Mouse (Mus musculus) embryonic fibroblast, embryonic 13.5 days (primary cell): ENCODE data around the gene Pkn3. TPM values are rescaled to one million over a fixed set of nuclear protein-coding genes. Genes with fewer than 3 reads are reported as not detected.

ENCODE experiments used
- H3K27ac ChIP-seq: 2 replicates; pipeline ENCODE4 v1.5.1; 2012; ENCODE audit warnings: low read length, control low read depth, inconsistent platforms; ENCODE audit not compliant: insufficient read depth
- H3K4me1 ChIP-seq: 2 replicates; pipeline ENCODE4 v1.6.1; 2011; ENCODE audit warnings: low read length; ENCODE audit not compliant: control insufficient read depth, insufficient read depth
- H3K4me3 ChIP-seq: 2 replicates; pipeline ENCODE4 v1.5.1; 2011; ENCODE audit warnings: mild to moderate bottlenecking, control low read depth, low read length; ENCODE audit not compliant: insufficient read depth
- CTCF ChIP-seq: IDR thresholded peaks from 2 replicates; pipeline ENCODE4 v1.5.1; 2011; ENCODE audit warnings: mild to moderate bottlenecking, control low read depth, low read length, moderate library complexity, borderline replicate concordance; ENCODE audit not compliant: insufficient read depth
- POLR2A ChIP-seq: IDR thresholded peaks from 2 replicates; pipeline ENCODE4 v1.6.1; 2011; ENCODE audit warnings: low read depth, mild to moderate bottlenecking, control low read depth, low read length, moderate library complexity
- polyA plus RNA-seq: library from polyadenylated mRNA; stranded (reverse); fragments of >200 nt; gene quantifications from 2 replicates; pipeline ENCODE4 v1.2.4, GENCODE M21; 2011; ENCODE audit warnings: low read depth; ENCODE audit not compliant: missing spikeins, insufficient read length

The Pkn3 gene
- polyA plus RNA-seq, 1 experiment: 6.5 TPM

- Histone ChIP-seq H3K27ac (no peak overlapping the region), H3K4me1 (0 out of 2 replicates have a peak, but pooled peaks cover 5% of the 10 kb centered on the region), H3K4me3 (no peak overlapping the region)
- TF ChIP-seq POLR2A (no peak), CTCF (no peak)
Observed at GRCm38 (mm10) chr2:30076959-30077358, 525 bp upstream of the Pkn3 start.

GRCm38 (mm10) chr2:30078349-30078712 lies 847 bp downstream of the Pkn3 start:
- TF ChIP-seq CTCF (no peak), POLR2A (no peak)
- H3K4me3 ChIP-seq: peak overlapping the region; percentile 9
- peak overlapping the region; percentile 72 for H3K27ac ChIP-seq
- 0 out of 2 replicates have a peak, but pooled peaks cover 5% of the 10 kb centered on the region for H3K4me1 ChIP-seq

- 0 out of 2 replicates have a peak overlapping the region, but pooled peaks have one; percentile 9 for H3K4me3 ChIP-seq
- peak overlapping the region; percentile 72 for H3K27ac ChIP-seq
- 0 out of 2 replicates have a peak, but pooled peaks cover 5% of the 10 kb centered on the region for H3K4me1 ChIP-seq
- TF ChIP-seq CTCF: no peak
- no peak for TF ChIP-seq POLR2A
Observed at GRCm38 (mm10) chr2:30078760-30079159, 1.3 kb downstream of the Pkn3 start.

- Histone ChIP-seq H3K4me1 (0 out of 2 replicates have a peak, but pooled peaks cover 5% of the 10 kb centered on the region), H3K27ac (no peak overlapping the region), H3K4me3 (no peak overlapping the region)
- TF ChIP-seq POLR2A (no peak), CTCF (no peak)
Observed at GRCm38 (mm10) chr2:30080181-30080800, 2.8 kb downstream of the Pkn3 start.

- Histone ChIP-seq H3K4me1 (no peaks in the 10 kb centered on the region), H3K4me3 (no peak overlapping the region), H3K27ac (no peak overlapping the region)
- TF ChIP-seq POLR2A (no peak), CTCF (no peak)
Observed at GRCm38 (mm10) chr2:30084113-30084512, 6.6 kb downstream of the Pkn3 start.

GRCm38 (mm10) chr2:30084632-30085031 lies 7.1 kb downstream of the Pkn3 start:
- Histone ChIP-seq H3K4me3 (no peak overlapping the region), H3K27ac (no peak overlapping the region), H3K4me1 (no peaks in the 10 kb centered on the region)
- no peak for TF ChIP-seq CTCF
- TF ChIP-seq POLR2A: no peak

GRCm38 (mm10) chr2:30087310-30087709 lies 9.8 kb downstream of the Pkn3 start:
- TF ChIP-seq POLR2A: no peak
- no peak for TF ChIP-seq CTCF

GRCm38 (mm10) chr2:30091521-30091920 lies 14.0 kb downstream of the Pkn3 start:
- Histone ChIP-seq H3K4me1 (peaks cover 4% of the 10 kb centered on the region; the same call in 1 of the 2 replicates), H3K4me3 (no peak overlapping the region), H3K27ac (no peak overlapping the region)
- TF ChIP-seq CTCF (no peak), POLR2A (no peak)

More at GRCm38 (mm10) chr2:30087310-30087709, 9.8 kb downstream of the Pkn3 start:
- Histone ChIP-seq H3K4me1 (no peaks in the 10 kb centered on the region), H3K4me3 (no peak overlapping the region), H3K27ac (no peak overlapping the region)

GRCm38 (mm10) chr2:30092280-30092918 lies 14.9 kb downstream of the Pkn3 start:
- Histone ChIP-seq H3K27ac (no peak overlapping the region), H3K4me1 (peaks cover 4% of the 10 kb centered on the region; the same call in 1 of the 2 replicates), H3K4me3 (peak overlapping the region; percentile 81)
- TF ChIP-seq POLR2A (0 out of 2 replicates have a peak, but pooled peaks have one; percentile 4), CTCF (no peak)

GRCm38 (mm10) chr2:30093471-30094207 lies 16.2 kb downstream of the Pkn3 start, which contains the start of gene Zdhhc12:
Gene Zdhhc12 (minus strand): TSS chr2:30093648.
- peak within 1 kb of the TSS; percentile 32 for H3K27ac ChIP-seq
- peak within 1 kb of the TSS; percentile 81 for H3K4me3 ChIP-seq
- peaks cover 4% of the 10 kb centered on the region; the same call in 1 of the 2 replicates for H3K4me1 ChIP-seq
- peak; percentile 92 for TF ChIP-seq POLR2A
- no peak for TF ChIP-seq CTCF
